Mouse (Mus musculus): Measurements from ENCODE around the gene Tmem230. TPM values are rescaled to one million over a fixed set of nuclear protein-coding genes. Genes with fewer than 3 reads are reported as not detected.

Gene Tmem230
- total RNA-seq (2023), result 10 to 100 TPM; 26.7 to 29.1 TPM

DNA sequence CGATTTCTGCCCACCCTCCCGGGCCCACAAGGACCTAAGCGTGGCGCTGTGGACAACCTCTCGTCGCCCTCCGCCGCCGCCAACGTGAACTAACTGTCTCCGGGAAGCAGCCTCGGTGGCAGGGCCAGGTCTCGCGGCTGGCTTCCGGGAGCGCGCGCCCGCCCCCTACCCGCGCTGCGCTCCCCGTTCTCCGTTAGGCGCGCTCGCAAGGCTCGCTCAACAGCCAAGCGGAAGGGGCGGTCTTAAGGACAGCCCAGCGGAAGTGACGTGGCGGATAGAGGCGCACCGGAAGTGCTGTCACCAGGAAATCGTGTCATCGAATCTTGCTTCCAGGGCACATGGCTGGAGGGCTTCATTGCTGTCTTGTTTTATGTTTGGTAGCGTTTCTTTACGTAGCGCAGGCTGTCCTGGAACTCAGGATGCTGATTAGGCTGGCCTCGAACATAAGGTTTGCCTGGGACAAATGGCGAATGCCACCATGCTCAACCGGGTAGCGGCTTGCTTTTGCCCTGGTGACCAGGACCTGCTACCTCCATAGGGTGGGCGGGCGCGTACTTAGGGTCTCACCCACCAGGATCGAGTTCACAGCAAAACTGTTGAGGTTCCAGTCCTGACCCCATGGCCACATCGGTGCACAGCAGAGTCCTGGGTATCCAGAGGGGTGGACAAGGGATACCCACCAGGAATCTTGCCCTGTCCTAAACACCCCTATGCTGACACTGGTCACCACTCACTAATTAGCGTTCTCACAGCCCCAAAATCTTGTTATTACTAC is at the start of gene Tmem230:
Tmem230 (minus strand) TSS at position 269 of the 775 bp plus-strand sequence.

DNA sequence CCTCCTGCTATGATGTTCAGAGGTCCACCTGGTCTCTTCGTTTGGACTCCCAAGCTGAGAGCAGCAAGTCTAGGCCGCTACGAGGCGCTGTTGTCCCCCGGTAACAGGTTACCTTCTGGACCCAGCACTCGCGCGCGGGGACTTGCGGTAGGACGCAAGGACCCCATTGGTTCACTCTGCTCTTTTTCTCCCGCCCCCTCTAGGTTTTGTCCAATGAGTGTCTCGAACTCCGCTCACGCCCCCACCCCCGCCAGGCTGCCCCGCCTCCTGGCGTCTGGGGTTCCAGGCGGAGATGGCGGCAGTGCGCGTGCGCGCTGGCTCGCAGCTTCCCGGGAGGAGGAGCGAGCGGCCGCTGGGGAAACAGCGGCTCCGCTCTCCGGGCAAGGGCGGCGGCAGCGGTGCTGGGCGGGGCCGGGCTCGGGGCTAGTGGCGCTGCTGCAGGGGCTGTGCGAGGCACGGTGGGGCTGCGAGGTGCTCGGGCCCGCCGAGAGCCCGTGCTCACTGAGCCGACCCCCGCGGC is 15.3 kb upstream of the Tmem230 start, which contains the start of gene Cds2:
Cds2 (plus strand) TSS at position 270 of the 520 bp plus-strand sequence.

DNA sequence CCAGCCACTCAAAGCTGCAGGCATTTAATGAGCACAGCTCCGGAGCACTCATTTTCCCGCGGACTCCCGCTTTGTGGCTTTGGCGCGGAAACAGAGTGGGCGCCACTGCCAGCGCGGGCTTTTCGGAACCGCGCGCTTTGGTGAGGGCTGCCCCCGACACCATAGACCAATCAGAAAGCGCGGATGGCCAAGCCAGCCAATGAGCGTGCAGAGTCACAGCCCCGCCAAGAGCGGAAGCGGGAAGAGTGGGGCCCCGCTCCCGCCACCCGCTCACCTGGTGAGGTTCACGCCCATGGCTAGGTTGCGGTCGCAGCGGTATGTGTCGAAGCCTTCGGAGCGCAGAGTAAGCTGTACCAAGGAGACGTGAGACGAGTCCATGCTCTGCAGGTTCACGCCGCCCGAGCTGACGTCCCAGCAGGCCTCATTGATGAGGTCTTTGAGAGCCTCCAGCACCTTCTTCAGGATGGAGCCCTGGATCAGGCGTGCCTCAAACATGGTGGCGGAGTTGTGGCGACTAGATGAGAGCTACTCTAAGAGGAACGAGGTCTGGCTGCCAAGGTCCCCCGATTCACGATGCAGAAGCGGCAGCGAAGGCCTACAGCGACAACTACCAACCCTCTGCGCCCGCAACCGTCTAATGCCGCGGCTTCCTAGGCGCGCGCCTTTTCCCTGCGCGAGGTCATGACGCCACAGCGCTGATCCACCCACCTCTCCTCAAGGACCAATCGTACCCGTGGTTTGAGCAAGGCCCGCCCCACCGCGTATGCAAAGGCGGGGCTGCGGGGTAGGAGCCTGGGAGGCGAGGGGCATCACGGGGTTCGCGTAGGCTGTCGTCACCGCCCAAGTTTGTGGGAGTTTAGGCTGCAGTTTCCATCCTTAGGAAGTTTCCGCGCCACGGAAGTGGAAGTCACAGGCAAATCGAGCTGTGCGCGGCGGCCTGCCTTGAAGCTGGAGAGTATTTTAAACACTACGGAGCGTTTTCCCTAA is 5.2 kb upstream of the Tmem230 start, which contains the start of gene Pcna:
Pcna (minus strand) TSS at position 773 of the 987 bp plus-strand sequence.

Other genes starting within 250 kb of the Tmem230 start
- gene Rassf2, start 217.5 kb downstream of the Tmem230 start, total RNA-seq (2023), result 100 to 1,000 TPM; 240 to 250 TPM
- gene Slc23a2, start 102.7 kb downstream of the Tmem230 start, total RNA-seq (2023), result 10 to 100 TPM; 41.2 to 46.3 TPM
- 100 to 1,000 TPM; 259 to 275 TPM for gene Pcna, start 5.5 kb upstream of the Tmem230 start, total RNA-seq (2023)
- gene Cds2, start 15.3 kb upstream of the Tmem230 start, total RNA-seq (2023), result 10 to 100 TPM; 73.8 to 80.8 TPM
- gene Prokr2, start 137.6 kb upstream of the Tmem230 start, total RNA-seq (2023), result not detected

Measured in B cell, adult 67 days (primary cell).